In genomic region chr3:8284655-8285428, GRCm38 (mm10) we compare ENCODE assay signal across 28 mouse cellular contexts.
A peak's percentile ranks its signal among the peaks of the same experiment; 100 is the strongest.
DNase-seq lines count a peak whose midpoint lies in the region; ATAC-seq and TF ChIP-seq lines count a peak whose summit lies in the region.
"Had no signal": no experiment of that assay in that cellular context is flagged by ENCODE, and none has a peak within 500 bp of the region (broad histone marks: within the 10 kb centered on the region; RNA-seq: fewer than 3 reads in every experiment).

No protein-coding gene starts in this region.

- TF ChIP-seq CTCF in thymus, adult 2 months (IDR thresholded peaks at IDR 0.05; ENCODE audit: borderline replicate concordance, control insufficient read depth, extremely low read depth, insufficient read depth, low read length, poor library complexity), result no peak

- H3K4me1 ChIP-seq in limb, embryonic 12.5 days (replicated peaks), result no peaks in the 10 kb centered on the region
- no peaks in the 10 kb centered on the region for H3K4me1 ChIP-seq in limb, embryonic 10.5 days
- H3K4me1 ChIP-seq in embryonic facial prominence, embryonic 14.5 days (ENCODE audit: control insufficient read depth, insufficient read depth, low read length), result no peaks in the 10 kb centered on the region
- 0 out of 2 replicates have a peak, but pooled peaks cover 5% of the 10 kb centered on the region for H3K4me1 ChIP-seq in limb, embryonic 13.5 days
- H3K4me1 ChIP-seq in thymus, adult 2 months (replicated peaks; ENCODE audit: control insufficient read depth, insufficient read depth, low read length), result no peaks in the 10 kb centered on the region
- no peaks in the 10 kb centered on the region for H3K4me1 ChIP-seq in kidney, embryonic 15.5 days
- H3K4me1 ChIP-seq: liver, embryonic 15.5 days had no signal

- TF ChIP-seq POLR2A in thymus, adult 2 months (IDR thresholded peaks at IDR 0.05; ENCODE audit: control insufficient read depth, extremely low read depth, insufficient read depth, low read length, poor library complexity), result no peak

- H3K4me2 ChIP-seq in limb, embryonic 12.5 days, result no peak overlapping the region
- H3K4me2 ChIP-seq in embryonic facial prominence, embryonic 14.5 days (ENCODE audit: low read depth, low read length), result no peak overlapping the region
- no peak overlapping the region for H3K4me2 ChIP-seq in limb, embryonic 13.5 days (replicated peaks)
- H3K4me2 ChIP-seq in kidney, embryonic 15.5 days, result no peak overlapping the region
- H3K4me2 ChIP-seq: heart, embryonic 11.5 days; liver, embryonic 15.5 days; lung, embryonic 14.5 days had no signal

- DNase-seq in limb, embryonic 10.5 days (ENCODE audit: low spot score), result no peak
- peak; percentile 5 for DNase-seq in ZHBTc4 (ENCODE audit: low read depth, low spot score)
- peak; percentile 67 for DNase-seq in embryonic facial prominence, embryonic 14.5 days (ENCODE audit: low spot score)
- no peak for DNase-seq in thymus, adult 2 months
- DNase-seq: adrenal gland, adult 2 months; adrenal gland, postnatal 36 days; cerebellum, adult 8-10 months; cerebellum, postnatal 36 days; embryo, embryonic 11 days; gastrocnemius, postnatal 14 days; heart, adult 11 months; heart, postnatal 36 days; kidney, adult 11 months; kidney, postnatal 25 days; lung, embryonic 14.5 days; lung, postnatal 14 days; spleen, adult 18-20 months; thymus, postnatal 36 days had no signal

- WGBS in limb, embryonic 12.5 days, result 62% methylated on average over 14 of the region's 14 CpGs
- 76% methylated on average over 14 of the region's 14 CpGs for WGBS in limb, embryonic 10.5 days
- 62% methylated on average over 14 of the region's 14 CpGs for WGBS in embryonic facial prominence, embryonic 14.5 days
- 54% methylated on average over 14 of the region's 14 CpGs for WGBS in limb, embryonic 13.5 days
- 78% methylated on average over 14 of the region's 14 CpGs for WGBS in thymus, adult 2 months
- 67% methylated on average over 14 of the region's 14 CpGs for WGBS in kidney, embryonic 15.5 days

- H3K4me3 ChIP-seq in limb, embryonic 12.5 days (replicated peaks), result no peak overlapping the region
- H3K4me3 ChIP-seq in limb, embryonic 10.5 days, result no peak overlapping the region
- no peak overlapping the region for H3K4me3 ChIP-seq in embryonic facial prominence, embryonic 14.5 days (ENCODE audit: low read depth, low read length)
- no peak overlapping the region for H3K4me3 ChIP-seq in limb, embryonic 13.5 days
- H3K4me3 ChIP-seq in thymus, adult 2 months (ENCODE audit: control insufficient read depth, insufficient read depth, low read length), result no peak overlapping the region
- H3K4me3 ChIP-seq in kidney, embryonic 15.5 days (replicated peaks), result no peak overlapping the region
- H3K4me3 ChIP-seq: layer of hippocampus, adult 2 months; left cerebral cortex, adult 2 months; liver, embryonic 15.5 days had no signal

- no peaks in the 10 kb centered on the region for H3K27me3 ChIP-seq in limb, embryonic 12.5 days
- H3K27me3 ChIP-seq in limb, embryonic 10.5 days (ENCODE audit: low read depth, poor library complexity, severe bottlenecking), result no peaks in the 10 kb centered on the region
- no peaks in the 10 kb centered on the region for H3K27me3 ChIP-seq in embryonic facial prominence, embryonic 14.5 days (replicated peaks; ENCODE audit: control insufficient read depth, insufficient read depth, low read length)
- no peaks in the 10 kb centered on the region for H3K27me3 ChIP-seq in limb, embryonic 13.5 days
- no peaks in the 10 kb centered on the region for H3K27me3 ChIP-seq in thymus, adult 2 months (ENCODE audit: control insufficient read depth, insufficient read depth, low read length)
- H3K27me3 ChIP-seq in kidney, embryonic 15.5 days, result no peaks in the 10 kb centered on the region
- H3K27me3 ChIP-seq: liver, embryonic 15.5 days had no signal

- H3K9ac ChIP-seq in limb, embryonic 12.5 days (replicated peaks), result no peak overlapping the region
- no peak overlapping the region for H3K9ac ChIP-seq in embryonic facial prominence, embryonic 14.5 days (ENCODE audit: low read depth, low read length)
- no peak overlapping the region for H3K9ac ChIP-seq in limb, embryonic 13.5 days
- H3K9ac ChIP-seq in kidney, embryonic 15.5 days, result no peak overlapping the region
- H3K9ac ChIP-seq: liver, embryonic 15.5 days; lung, embryonic 14.5 days had no signal

- H3K27ac ChIP-seq in limb, embryonic 12.5 days, result no peak overlapping the region
- H3K27ac ChIP-seq in limb, embryonic 10.5 days, result no peak overlapping the region
- no peak overlapping the region for H3K27ac ChIP-seq in embryonic facial prominence, embryonic 14.5 days (replicated peaks; ENCODE audit: low read depth, low read length)
- no peak overlapping the region for H3K27ac ChIP-seq in limb, embryonic 13.5 days
- H3K27ac ChIP-seq in thymus, adult 2 months (ENCODE audit: control insufficient read depth, insufficient read depth, low read length), result no peak overlapping the region
- no peak overlapping the region for H3K27ac ChIP-seq in kidney, embryonic 15.5 days
- H3K27ac ChIP-seq: layer of hippocampus, adult 2 months; left cerebral cortex, adult 2 months; liver, embryonic 15.5 days had no signal

- no peaks in the 10 kb centered on the region for H3K36me3 ChIP-seq in limb, embryonic 12.5 days
- no peaks in the 10 kb centered on the region for H3K36me3 ChIP-seq in limb, embryonic 10.5 days
- no peaks in the 10 kb centered on the region for H3K36me3 ChIP-seq in embryonic facial prominence, embryonic 14.5 days (ENCODE audit: control insufficient read depth, insufficient read depth, low read length)
- no peaks in the 10 kb centered on the region for H3K36me3 ChIP-seq in limb, embryonic 13.5 days
- no peaks in the 10 kb centered on the region for H3K36me3 ChIP-seq in thymus, adult 2 months (ENCODE audit: control insufficient read depth, insufficient read depth, low read length)
- H3K36me3 ChIP-seq in kidney, embryonic 15.5 days, result no peaks in the 10 kb centered on the region
- H3K36me3 ChIP-seq: liver, embryonic 15.5 days had no signal

- ATAC-seq in limb, embryonic 12.5 days (ENCODE audit: insufficient number of reproducible peaks, insufficient read depth, low FRiP score, low TSS enrichment, low read depth), result peak; percentile 37; the same call in 1 of the 2 replicates
- ATAC-seq in embryonic facial prominence, embryonic 14.5 days (ENCODE audit: low read depth), result peak; percentile 80
- peak; percentile 64 for ATAC-seq in limb, embryonic 13.5 days (ENCODE audit: low FRiP score, low read depth)
- ATAC-seq in kidney, embryonic 15.5 days (replicated peaks; ENCODE audit: low FRiP score), result no peak
- ATAC-seq: activated CD4-positive, CD25-positive, alpha-beta regulatory T cell, adult 4 months; CD4-positive, CD25-positive, alpha-beta regulatory T cell, adult 4 months; forebrain, embryonic 14.5 days had no signal

- H3K9me3 ChIP-seq in limb, embryonic 12.5 days, result no peaks in the 10 kb centered on the region
- H3K9me3 ChIP-seq in limb, embryonic 10.5 days (replicated peaks), result no peaks in the 10 kb centered on the region
- H3K9me3 ChIP-seq in embryonic facial prominence, embryonic 14.5 days (ENCODE audit: control insufficient read depth, low read length), result no peaks in the 10 kb centered on the region
- H3K9me3 ChIP-seq in limb, embryonic 13.5 days, result no peaks in the 10 kb centered on the region
- H3K9me3 ChIP-seq in kidney, embryonic 15.5 days (replicated peaks), result no peaks in the 10 kb centered on the region
- H3K9me3 ChIP-seq: liver, embryonic 15.5 days had no signal

Comparison
In these comparisons a context has a peak if more than half of its experiments do, and no peak if none do; other contexts are left out.
1. DNase-seq: peak in ZHBTc4 (single experiment) and embryonic facial prominence, embryonic 14.5 days (single experiment); none in limb, embryonic 10.5 days (single experiment) and thymus, adult 2 months (single experiment).